Mouse (Mus musculus): ENCODE results near the gene Cldn22.
"Not testable (repeated sequence)": the region's sequence is repeated elsewhere in the genome, so short reads cannot be mapped to it uniquely, and the experiment has no call there.

Gene Cldn22

GRCm38 (mm10) chr8:47824182-47824581, at the start of gene Cldn22:
Gene Cldn22, plus strand, starts transcription at chr8:47824482.
- DNase-seq (ENCODE audit: inconsistent ontology term): peak; percentile 20

DNA sequence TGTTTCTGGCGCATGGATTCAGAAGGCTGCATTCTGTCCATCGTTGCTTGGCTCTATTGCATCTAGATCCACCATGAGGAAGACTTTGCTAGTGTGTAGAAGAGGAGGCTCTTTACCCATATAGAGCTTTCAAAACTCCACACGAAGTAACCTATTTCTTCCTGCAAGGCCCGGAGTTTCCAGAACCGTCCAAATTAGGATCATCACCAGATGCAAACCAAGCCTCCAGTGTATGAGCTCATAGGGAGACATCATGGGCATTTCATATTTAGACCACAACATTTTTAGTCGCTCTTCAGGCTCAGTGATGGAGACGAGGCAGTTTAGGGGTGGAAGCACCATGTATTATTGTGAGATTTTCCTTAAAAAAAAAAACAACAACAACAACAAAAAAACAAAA, 46.9 kb upstream of the Cldn22 start:
- DNase-seq (ENCODE audit: inconsistent ontology term): no peak

GRCm38 (mm10) chr8:47779589-47779988, 44.7 kb upstream of the Cldn22 start:
- no peak for DNase-seq (ENCODE audit: inconsistent ontology term)

GRCm38 (mm10) chr8:47781881-47782280, 42.4 kb upstream of the Cldn22 start:
- DNase-seq (ENCODE audit: inconsistent ontology term): peak; percentile 71

DNA sequence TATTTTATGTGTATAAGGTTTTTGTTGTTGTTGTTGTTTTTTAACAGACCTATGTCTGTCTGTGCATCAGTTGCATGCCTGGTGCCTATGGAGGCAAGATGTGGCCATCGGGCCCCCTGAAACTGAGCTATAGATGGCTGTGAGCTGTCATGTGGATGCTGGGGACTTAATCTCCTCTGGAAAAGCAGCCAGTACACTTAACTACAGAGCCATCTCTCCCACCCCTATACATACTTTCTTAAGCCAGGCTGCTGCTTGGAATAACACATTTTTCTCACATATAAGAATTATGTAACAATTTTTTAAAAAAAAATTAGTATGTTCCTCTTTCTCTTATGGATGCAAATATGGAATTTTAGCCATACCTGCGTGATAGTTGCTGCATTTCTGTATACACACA, 40.7 kb upstream of the Cldn22 start:
- DNase-seq (ENCODE audit: inconsistent ontology term): no peak

DNA sequence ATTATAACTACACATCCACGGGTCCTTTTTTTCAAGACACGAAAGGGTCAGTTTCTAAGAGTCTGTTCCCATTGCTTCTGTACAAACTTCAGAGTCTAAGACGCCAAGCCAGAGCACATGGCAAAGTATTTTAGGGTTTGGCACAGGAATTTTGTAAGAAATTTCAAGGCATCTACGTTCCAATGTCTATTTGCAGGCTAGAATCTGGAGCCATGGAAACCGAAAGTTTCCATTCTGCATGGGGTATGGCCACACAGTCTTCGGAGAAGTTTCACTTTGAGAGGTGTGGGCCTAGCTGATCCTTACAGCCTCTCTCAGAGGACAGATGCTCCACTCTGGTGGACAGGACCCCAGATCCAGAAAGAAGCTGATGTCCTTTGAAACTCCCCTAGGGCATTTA, 40.3 kb upstream of the Cldn22 start:
- DNase-seq (ENCODE audit: inconsistent ontology term): no peak

DNA sequence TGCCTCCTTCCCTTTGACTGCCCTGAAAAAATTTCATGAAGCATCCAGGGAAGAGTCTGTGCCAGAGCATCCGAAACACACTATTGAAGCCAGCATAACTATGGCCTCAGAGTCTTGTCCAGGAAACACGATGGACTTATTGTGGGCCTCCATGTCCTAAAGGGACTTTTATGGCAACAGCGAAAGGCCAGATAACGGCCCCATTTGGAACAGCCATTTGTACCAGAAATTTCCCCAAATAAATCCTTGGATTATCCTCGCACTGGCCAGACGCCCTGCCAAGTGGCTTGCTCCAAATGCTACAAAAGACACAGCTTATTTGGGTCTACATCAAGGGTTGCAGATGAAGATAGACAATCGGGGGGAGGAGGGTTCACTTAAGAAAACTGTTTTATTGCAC, 39.8 kb upstream of the Cldn22 start:
- no peak for DNase-seq (ENCODE audit: inconsistent ontology term)

DNA sequence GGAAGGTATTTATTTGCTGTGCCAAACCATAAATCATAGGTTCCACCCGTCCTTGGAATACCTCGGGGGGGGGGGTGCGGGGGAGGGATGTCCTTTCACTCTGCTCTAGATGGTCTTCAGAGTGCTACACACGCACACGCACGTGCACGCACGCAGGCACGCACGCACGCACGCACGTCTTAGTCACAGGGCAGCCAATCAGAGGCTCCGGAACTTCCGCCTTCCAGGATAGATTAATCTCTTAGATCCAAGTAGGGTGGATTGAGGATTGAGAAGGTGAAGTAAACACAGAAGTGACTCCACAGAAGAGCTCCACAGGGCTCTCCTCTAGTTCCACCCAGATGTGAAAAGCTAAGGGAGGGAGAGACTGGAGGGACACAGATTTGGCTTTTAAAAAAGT, 38.0 kb upstream of the Cldn22 start:
- DNase-seq (ENCODE audit: inconsistent ontology term): no peak

DNA sequence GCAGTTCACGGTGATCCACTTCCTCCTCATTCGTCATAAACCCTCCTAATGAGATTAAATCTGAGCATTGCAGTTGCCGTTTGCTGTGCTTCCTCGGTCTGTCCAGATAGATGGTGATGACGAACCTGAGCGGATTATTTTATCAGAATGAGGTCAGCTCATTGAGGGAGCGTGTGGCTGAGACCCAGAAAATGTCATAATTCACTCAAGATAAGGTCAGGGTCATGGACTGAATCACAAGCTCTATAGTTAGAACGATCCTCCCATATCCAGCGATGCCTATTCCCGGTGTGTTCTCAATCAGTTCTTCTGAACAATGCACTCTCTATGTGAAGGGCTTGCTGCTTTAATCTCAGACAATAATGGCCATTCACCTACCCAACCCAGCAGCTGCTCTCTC, 36.6 kb upstream of the Cldn22 start:
- peak; percentile 75 for DNase-seq (ENCODE audit: inconsistent ontology term)

DNA sequence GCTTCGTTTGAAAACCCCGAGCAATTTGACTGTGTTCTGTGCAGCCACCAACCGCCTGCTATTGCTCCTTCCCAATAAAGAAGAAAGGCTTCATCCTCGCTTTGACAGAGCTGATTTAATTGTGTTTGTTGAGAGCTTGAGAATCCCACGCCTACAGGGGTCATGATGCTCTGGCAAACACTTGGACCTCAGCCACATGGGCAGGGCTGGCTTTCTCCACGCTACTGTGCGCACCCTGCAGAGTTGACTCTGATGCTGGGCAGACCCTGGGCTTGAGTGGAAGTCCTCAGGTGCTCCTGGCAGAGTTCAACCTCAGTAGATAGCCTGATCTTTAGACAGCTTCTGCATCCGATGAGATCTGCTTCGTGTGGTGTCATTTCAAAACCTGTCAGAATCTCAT, 32.3 kb upstream of the Cldn22 start:
- DNase-seq (ENCODE audit: inconsistent ontology term): no peak

DNA sequence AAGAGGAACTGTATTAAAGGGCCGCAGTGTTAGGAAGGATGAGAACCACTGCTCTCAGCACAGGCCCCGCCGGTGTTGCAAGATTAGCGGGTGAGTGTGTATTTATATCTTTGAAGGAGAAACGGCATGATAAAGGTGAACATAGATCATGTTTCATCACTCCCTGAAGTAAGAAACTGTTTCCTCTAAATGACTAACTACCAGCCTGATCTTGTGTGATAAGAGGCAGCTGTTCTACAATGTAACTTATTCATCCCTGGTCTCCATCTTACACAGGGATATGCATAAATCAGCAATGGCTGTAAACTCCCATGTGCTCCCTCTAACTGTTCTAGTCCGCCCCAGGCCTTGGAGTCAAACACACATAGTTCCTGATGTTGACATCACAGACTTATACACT, 24.8 kb upstream of the Cldn22 start:
- DNase-seq (ENCODE audit: inconsistent ontology term): no peak

DNA sequence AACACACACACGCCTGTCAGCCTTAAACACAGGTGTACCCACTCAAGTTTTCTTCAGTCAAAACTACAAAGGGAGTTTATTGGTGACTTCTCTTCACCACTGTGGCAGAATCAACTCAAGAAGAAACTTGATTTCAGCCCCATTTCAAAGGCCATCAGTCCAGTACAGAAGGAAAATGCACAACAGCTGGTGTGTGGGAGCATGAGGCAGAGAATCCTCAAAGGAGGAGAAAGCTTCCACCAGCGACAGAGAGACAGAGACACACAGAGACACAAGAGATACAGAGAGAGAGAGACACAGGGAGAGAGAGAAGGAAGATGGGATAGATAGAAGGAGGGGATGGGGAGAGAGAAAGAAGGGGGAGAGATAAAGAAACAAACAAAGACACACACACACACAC, 21.9 kb upstream of the Cldn22 start:
- DNase-seq (ENCODE audit: inconsistent ontology term): no peak

DNA sequence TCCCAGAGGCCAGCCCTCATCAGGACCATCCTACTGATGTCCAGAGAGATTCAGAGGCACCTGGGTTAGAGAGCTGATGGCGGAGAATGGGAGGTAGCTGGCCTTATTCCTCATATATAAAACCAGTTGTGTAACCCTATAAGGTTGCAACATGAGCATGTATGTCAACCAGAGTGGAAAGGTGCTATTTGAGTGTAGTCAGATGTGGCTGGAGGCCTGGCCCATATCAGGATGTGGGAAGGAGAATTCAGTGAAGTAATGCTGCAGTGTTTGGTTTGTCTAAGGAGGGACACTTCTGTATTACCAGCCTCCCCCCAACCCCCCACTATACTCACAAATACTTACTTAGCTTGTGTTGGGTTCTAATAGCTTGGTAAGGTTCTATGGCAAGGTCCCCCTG, 20.0 kb upstream of the Cldn22 start:
- no peak for DNase-seq (ENCODE audit: inconsistent ontology term)

DNA sequence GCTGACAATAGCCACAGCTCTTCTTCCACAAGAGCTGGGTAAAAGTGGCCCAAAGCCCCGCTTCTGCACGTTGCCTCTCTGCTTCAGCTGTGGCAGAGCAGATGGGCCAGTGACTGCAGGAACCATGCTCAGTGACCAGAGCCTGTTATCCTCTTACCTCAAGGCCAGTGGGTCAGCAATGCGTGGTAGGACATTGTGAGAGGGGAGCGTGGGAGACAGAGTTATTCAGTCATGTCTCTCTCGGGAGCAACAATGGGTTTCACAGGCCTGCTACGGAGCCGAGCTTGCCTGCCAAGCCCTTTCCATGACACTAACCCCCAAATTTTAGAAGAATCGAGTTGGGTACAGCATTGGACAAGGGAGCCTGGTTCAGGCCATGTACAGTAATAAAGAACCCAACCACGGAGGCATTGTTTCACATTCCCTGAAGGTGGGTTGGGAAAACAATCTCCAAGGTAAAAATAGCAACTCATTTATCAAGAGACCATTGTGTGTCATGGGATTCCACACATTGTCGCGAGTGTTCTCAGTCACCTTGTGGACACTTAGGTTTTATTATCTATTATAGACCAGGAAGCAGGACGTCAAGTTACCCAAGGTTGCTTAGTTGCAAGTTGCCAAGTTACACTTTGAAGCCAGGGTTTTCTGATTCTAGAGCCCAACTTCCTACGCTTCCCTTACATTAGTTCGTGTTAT, 14.2 kb upstream of the Cldn22 start:
- DNase-seq (ENCODE audit: inconsistent ontology term): peak; percentile 78

GRCm38 (mm10) chr8:47810666-47811015, 13.6 kb upstream of the Cldn22 start:
- DNase-seq (ENCODE audit: inconsistent ontology term): no peak

DNA sequence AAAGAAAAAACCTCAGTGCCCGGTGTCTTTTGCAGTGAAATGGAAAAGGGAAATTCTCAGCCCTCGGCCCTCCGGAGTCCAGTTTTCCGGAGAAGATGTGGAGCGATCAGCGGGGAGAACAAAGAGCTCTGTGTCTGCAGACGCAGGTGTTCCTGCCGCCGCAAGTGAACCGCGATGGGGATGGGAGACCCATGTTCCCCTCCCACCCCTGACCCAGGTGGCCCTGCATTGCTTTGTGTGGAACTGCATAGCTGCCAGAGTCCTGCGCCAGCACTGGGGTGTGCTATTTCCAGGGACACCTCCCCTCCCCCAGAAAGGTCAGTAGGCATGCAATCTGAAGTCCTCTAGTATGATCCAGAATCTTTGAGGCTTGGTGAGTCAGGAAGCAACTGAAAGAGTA, 13.1 kb upstream of the Cldn22 start:
- DNase-seq (ENCODE audit: inconsistent ontology term): peak; percentile 96

GRCm38 (mm10) chr8:47819034-47819433, 5.2 kb upstream of the Cldn22 start:
- no peak for DNase-seq (ENCODE audit: inconsistent ontology term)

- DNase-seq (ENCODE audit: inconsistent ontology term): no peak
These were observed 3.1 kb upstream of the Cldn22 start for GRCm38 (mm10) chr8:47820914-47821772.

DNA sequence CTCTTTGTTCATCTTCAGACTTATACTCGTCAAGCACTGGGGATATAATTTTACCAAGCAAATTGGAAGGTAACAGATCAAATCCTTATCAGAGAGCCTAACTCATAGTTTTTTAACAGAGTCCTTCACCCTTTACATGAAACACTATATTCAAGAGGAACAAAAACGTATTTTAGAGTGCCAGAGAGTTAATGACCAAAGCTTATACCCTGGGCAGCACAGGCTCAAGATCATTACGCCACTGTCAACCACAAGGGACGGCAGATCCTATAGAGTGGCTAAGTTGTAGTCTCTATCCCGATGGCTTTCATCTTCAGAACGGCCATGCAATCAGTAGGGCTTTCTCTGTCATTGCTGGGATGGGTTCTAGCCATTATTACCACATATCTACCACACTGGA, 2.4 kb upstream of the Cldn22 start, which contains the start of gene Cldn24:
Gene Cldn24, plus strand, starts transcription at position 301 of the 400 bp plus-strand sequence.
- no peak for DNase-seq (ENCODE audit: inconsistent ontology term)

DNA sequence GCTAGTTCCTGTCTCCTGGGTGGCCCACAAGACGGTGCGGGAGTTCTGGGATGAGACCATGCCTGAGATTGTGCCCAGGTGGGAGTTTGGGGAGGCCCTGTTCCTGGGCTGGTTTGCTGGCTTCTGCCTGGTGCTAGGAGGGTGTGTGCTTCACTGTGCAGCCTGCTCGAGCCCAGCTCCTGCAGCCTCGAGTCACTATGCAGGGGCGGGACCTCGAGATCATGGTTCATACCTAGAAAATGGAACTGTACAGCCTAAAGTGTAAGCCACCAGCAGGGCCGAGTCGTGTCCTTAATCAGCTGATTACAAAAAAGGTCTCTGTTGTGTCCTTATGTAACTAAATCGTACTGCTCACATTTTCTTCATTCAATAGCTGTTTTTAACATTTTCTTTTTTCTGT, 1.7 kb upstream of the Cldn22 start:
- not testable (repeated sequence) for DNase-seq (ENCODE audit: inconsistent ontology term)

DNA sequence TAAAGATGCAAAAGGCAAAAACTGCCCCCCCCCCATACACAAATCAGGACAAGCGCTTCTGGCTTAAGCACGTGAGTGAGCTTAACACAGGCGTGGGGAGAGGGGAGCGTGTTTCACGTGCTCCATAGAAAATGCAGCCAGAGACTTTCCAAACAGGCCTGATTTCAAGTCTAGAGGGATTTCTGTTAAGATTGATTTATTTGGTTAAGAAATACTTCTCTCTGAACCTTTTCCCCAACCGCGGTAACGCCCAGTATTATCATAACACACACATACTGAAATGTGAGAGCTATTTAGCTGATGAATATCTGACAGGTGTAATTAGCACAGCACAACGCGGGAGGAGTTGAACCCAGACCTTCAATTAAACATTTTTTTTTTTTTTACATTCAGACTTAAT, 505 bp upstream of the Cldn22 start:
- DNase-seq (ENCODE audit: inconsistent ontology term): no peak

DNA sequence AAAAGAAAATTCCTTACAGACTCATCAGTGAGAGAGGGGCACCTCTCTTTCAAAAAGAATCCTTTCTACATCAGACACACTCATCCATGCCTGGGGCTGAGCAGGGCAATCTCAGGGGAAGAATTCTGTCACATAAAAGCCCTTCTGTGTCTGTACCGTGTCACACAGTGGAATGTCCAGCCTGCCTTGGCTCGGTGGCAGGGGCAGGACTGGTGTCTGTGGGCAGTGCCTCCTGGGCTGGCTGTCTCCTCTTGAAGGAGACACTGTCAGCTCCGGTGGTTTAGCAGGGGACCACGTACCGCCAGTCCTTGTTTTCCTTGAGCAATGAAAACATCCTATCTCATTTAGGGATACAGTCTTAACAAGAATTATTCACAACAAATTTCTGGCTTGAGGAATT, 1.3 kb downstream of the Cldn22 start:
- DNase-seq (ENCODE audit: inconsistent ontology term): peak; percentile 93

GRCm38 (mm10) chr8:47826911-47827310, 2.6 kb downstream of the Cldn22 start:
- DNase-seq (ENCODE audit: inconsistent ontology term): no peak
